Mouse (Mus musculus): ENCODE measurements at regions not wholly inside any gene's neighbourhood (a gene's known extent, or its start where the extent isn't known, plus 50 kb on each side); places are given as distances from the start of the nearest gene placed in this dataset.
A peak's percentile ranks its signal among the peaks of the same experiment; 100 is the strongest.

- no peak overlapping the region for H3K9ac ChIP-seq (ENCODE audit: insufficient read depth, low read depth, low read length, poor library complexity, severe bottlenecking)
- TF ChIP-seq ZNF384 (IDR thresholded peaks at IDR 0.05; ENCODE audit: low read depth, low read length) (no peak), HCFC1 (IDR thresholded peaks at IDR 0.05; ENCODE audit: borderline replicate concordance, insufficient read depth, low read length) (no peak), CHD2 (IDR thresholded peaks at IDR 0.05; ENCODE audit: low read depth, low read length) (no peak), MAFK (IDR thresholded peaks at IDR 0.05; ENCODE audit: insufficient read depth, low read depth, low read length) (no peak), ZC3H11A (IDR thresholded peaks at IDR 0.05; ENCODE audit: borderline replicate concordance, low read depth, low read length) (no peak)
- H3K4me1 ChIP-seq (ENCODE audit: control insufficient read depth in 2 of 2, insufficient read depth in 2 of 2, low read length in 2 of 2, poor library complexity in 1 of 2): no peaks in the 10 kb centered on the region
- no peaks in the 10 kb centered on the region for H3K36me3 ChIP-seq (ENCODE audit: control insufficient read depth, insufficient read depth, low read length, poor library complexity, severe bottlenecking)
- DNase-seq (ENCODE audit: low read depth, low spot score): peak; percentile 6
- no peak overlapping the region for H3K27ac ChIP-seq (ENCODE audit: insufficient read depth, low read depth, low read length, poor library complexity, severe bottlenecking)
- H3K9me3 ChIP-seq (ENCODE audit: control insufficient read depth, insufficient read depth, low read depth, low read length): no peaks in the 10 kb centered on the region
- H3K4me3 ChIP-seq (ENCODE audit: insufficient read depth in 1 of 2, low read depth in 1 of 2, low read length in 2 of 2, poor library complexity in 1 of 2, severe bottlenecking in 1 of 2): no peak overlapping the region
- in situ Hi-C loops (cut with MboI; ENCODE audit: low sequenced_read_pairs in 2 of 2, unreplicated experiment in 2 of 2): no loop called here
Measured at GRCm38 (mm10) chr11:18747871-18748461, 270.8 kb downstream of the Meis1 start.

- DNase-seq (ENCODE audit: low read depth, low spot score): no peak
- in situ Hi-C loops (cut with MboI; ENCODE audit: low sequenced_read_pairs in 2 of 2, unreplicated experiment in 2 of 2): no loop called here
- Histone ChIP-seq H3K36me3 (ENCODE audit: control insufficient read depth, insufficient read depth, low read length, poor library complexity, severe bottlenecking) (no peaks in the 10 kb centered on the region), H3K4me1 (ENCODE audit: control insufficient read depth in 2 of 2, insufficient read depth in 2 of 2, low read length in 2 of 2, poor library complexity in 1 of 2) (no peaks in the 10 kb centered on the region), H3K9ac (ENCODE audit: insufficient read depth, low read depth, low read length, poor library complexity, severe bottlenecking) (no peak overlapping the region), H3K4me3 (ENCODE audit: insufficient read depth in 1 of 2, low read depth in 1 of 2, low read length in 2 of 2, poor library complexity in 1 of 2, severe bottlenecking in 1 of 2) (no peak overlapping the region), H3K27ac (ENCODE audit: insufficient read depth, low read depth, low read length, poor library complexity, severe bottlenecking) (no peak overlapping the region), H3K9me3 (ENCODE audit: control insufficient read depth, insufficient read depth, low read depth, low read length) (no peaks in the 10 kb centered on the region)
- TF ChIP-seq ZC3H11A (IDR thresholded peaks at IDR 0.05; ENCODE audit: borderline replicate concordance, low read depth, low read length) (no peak), CHD2 (IDR thresholded peaks at IDR 0.05; ENCODE audit: low read depth, low read length) (no peak), MAFK (IDR thresholded peaks at IDR 0.05; ENCODE audit: insufficient read depth, low read depth, low read length) (no peak), HCFC1 (IDR thresholded peaks at IDR 0.05; ENCODE audit: borderline replicate concordance, insufficient read depth, low read length) (no peak), ZNF384 (IDR thresholded peaks at IDR 0.05; ENCODE audit: low read depth, low read length) (no peak)
Measured at GRCm38 (mm10) chr11:18747361-18747760, 271.4 kb downstream of the Meis1 start.

GRCm38 (mm10) chr11:18746486-18746885, 272.3 kb downstream of the Meis1 start:
- H3K9ac ChIP-seq (ENCODE audit: insufficient read depth, low read depth, low read length, poor library complexity, severe bottlenecking): no peak overlapping the region
- no peak for DNase-seq (ENCODE audit: low read depth, low spot score)
- H3K27ac ChIP-seq (ENCODE audit: insufficient read depth, low read depth, low read length, poor library complexity, severe bottlenecking): no peak overlapping the region
- H3K36me3 ChIP-seq (ENCODE audit: control insufficient read depth, insufficient read depth, low read length, poor library complexity, severe bottlenecking): no peaks in the 10 kb centered on the region
- H3K4me1 ChIP-seq (ENCODE audit: control insufficient read depth in 2 of 2, insufficient read depth in 2 of 2, low read length in 2 of 2, poor library complexity in 1 of 2): no peaks in the 10 kb centered on the region
- H3K9me3 ChIP-seq (ENCODE audit: control insufficient read depth, insufficient read depth, low read depth, low read length): no peaks in the 10 kb centered on the region
- H3K4me3 ChIP-seq (ENCODE audit: insufficient read depth in 1 of 2, low read depth in 1 of 2, low read length in 2 of 2, poor library complexity in 1 of 2, severe bottlenecking in 1 of 2): no peak overlapping the region
- TF ChIP-seq ZNF384 (IDR thresholded peaks at IDR 0.05; ENCODE audit: low read depth, low read length) (no peak), CHD2 (IDR thresholded peaks at IDR 0.05; ENCODE audit: low read depth, low read length) (no peak), ZC3H11A (IDR thresholded peaks at IDR 0.05; ENCODE audit: borderline replicate concordance, low read depth, low read length) (no peak), MAFK (IDR thresholded peaks at IDR 0.05; ENCODE audit: insufficient read depth, low read depth, low read length) (no peak), HCFC1 (IDR thresholded peaks at IDR 0.05; ENCODE audit: borderline replicate concordance, insufficient read depth, low read length) (no peak)
- in situ Hi-C loops (cut with MboI; ENCODE audit: low sequenced_read_pairs in 2 of 2, unreplicated experiment in 2 of 2): no loop called here

GRCm38 (mm10) chr11:18745840-18746239, 272.9 kb downstream of the Meis1 start:
- no peak for TF ChIP-seq MAFK (IDR thresholded peaks at IDR 0.05; ENCODE audit: insufficient read depth, low read depth, low read length)
- TF ChIP-seq ZNF384 (IDR thresholded peaks at IDR 0.05; ENCODE audit: low read depth, low read length): no peak
- no peak for TF ChIP-seq CHD2 (IDR thresholded peaks at IDR 0.05; ENCODE audit: low read depth, low read length)
- TF ChIP-seq HCFC1 (IDR thresholded peaks at IDR 0.05; ENCODE audit: borderline replicate concordance, insufficient read depth, low read length): no peak
- TF ChIP-seq ZC3H11A (IDR thresholded peaks at IDR 0.05; ENCODE audit: borderline replicate concordance, low read depth, low read length): no peak
- no peak overlapping the region for H3K27ac ChIP-seq (ENCODE audit: insufficient read depth, low read depth, low read length, poor library complexity, severe bottlenecking)
- no peak overlapping the region for H3K9ac ChIP-seq (ENCODE audit: insufficient read depth, low read depth, low read length, poor library complexity, severe bottlenecking)
- no peaks in the 10 kb centered on the region for H3K9me3 ChIP-seq (ENCODE audit: control insufficient read depth, insufficient read depth, low read depth, low read length)
- in situ Hi-C loops (cut with MboI; ENCODE audit: low sequenced_read_pairs in 2 of 2, unreplicated experiment in 2 of 2): no loop called here
- H3K4me3 ChIP-seq (ENCODE audit: insufficient read depth in 1 of 2, low read depth in 1 of 2, low read length in 2 of 2, poor library complexity in 1 of 2, severe bottlenecking in 1 of 2): no peak overlapping the region
- no peak for DNase-seq (ENCODE audit: low read depth, low spot score)
- no peaks in the 10 kb centered on the region for H3K36me3 ChIP-seq (ENCODE audit: control insufficient read depth, insufficient read depth, low read length, poor library complexity, severe bottlenecking)
- H3K4me1 ChIP-seq (ENCODE audit: control insufficient read depth in 2 of 2, insufficient read depth in 2 of 2, low read length in 2 of 2, poor library complexity in 1 of 2): no peaks in the 10 kb centered on the region

Data from ES-E14 (cell line).